Mouse (Mus musculus): ENCODE data around the gene Arx. TPM values are rescaled to one million over a fixed set of nuclear protein-coding genes. Genes with fewer than 3 reads are reported as not detected.
A peak's percentile ranks its signal among the peaks of the same experiment; 100 is the strongest.

The Arx gene
- polyA plus RNA-seq, 1 experiment from 2014 or later: 16.4 TPM

GRCm38 (mm10) chrX:93294736-93295490, 8.7 kb downstream of the Arx start:
- Histone ChIP-seq H3K9ac (replicated peaks) (no peak overlapping the region; the same call in 1 of the 2 replicates), H3K4me3 (replicated peaks) (0 out of 2 replicates have a peak overlapping the region, but pooled peaks have one; percentile 4), H3K9me3 (no peaks in the 10 kb centered on the region), H3K4me1 (replicated peaks) (peaks cover 10% of the 10 kb centered on the region), H3K27me3 (peaks cover 85% of the 10 kb centered on the region), H3K4me2 (replicated peaks) (peak overlapping the region; percentile 24), H3K36me3 (no peaks in the 10 kb centered on the region), H3K27ac (peak overlapping the region; percentile 39; the same call in 1 of the 2 replicates)
- WGBS: 20% methylated on average over 25 of the region's 25 CpGs
- ATAC-seq: no peak

- WGBS: 26% methylated on average over 5 of the region's 5 CpGs
- H3K27ac ChIP-seq: 0 out of 2 replicates have a peak overlapping the region, but pooled peaks have one; percentile 53
- H3K9me3 ChIP-seq: no peaks in the 10 kb centered on the region
- H3K4me3 ChIP-seq (replicated peaks): no peak overlapping the region
- no peak for ATAC-seq
- peaks cover 10% of the 10 kb centered on the region for H3K4me1 ChIP-seq (replicated peaks)
- H3K4me2 ChIP-seq (replicated peaks): 0 out of 2 replicates have a peak overlapping the region, but pooled peaks have one; percentile 6
- H3K27me3 ChIP-seq: peaks cover 85% of the 10 kb centered on the region
- no peak overlapping the region for H3K9ac ChIP-seq (replicated peaks)
- no peaks in the 10 kb centered on the region for H3K36me3 ChIP-seq
These were observed 9.6 kb downstream of the Arx start for GRCm38 (mm10) chrX:93295819-93296218.

- peak; percentile 69 for ATAC-seq
- 12% methylated on average over 40 of the region's 40 CpGs for WGBS
- peak overlapping the region; percentile 48 for H3K4me2 ChIP-seq (replicated peaks)
- H3K9ac ChIP-seq (replicated peaks): no peak overlapping the region; the same call in none of the 2 replicates
- peak overlapping the region; percentile 22 for H3K4me3 ChIP-seq (replicated peaks)
- H3K9me3 ChIP-seq: no peaks in the 10 kb centered on the region
- peak overlapping the region; percentile 47 for H3K27ac ChIP-seq
- H3K27me3 ChIP-seq: peaks cover 90% of the 10 kb centered on the region
- H3K4me1 ChIP-seq (replicated peaks): peaks cover 10% of the 10 kb centered on the region
- H3K36me3 ChIP-seq: no peaks in the 10 kb centered on the region
These were observed 10.8 kb downstream of the Arx start for GRCm38 (mm10) chrX:93297001-93297441.

GRCm38 (mm10) chrX:93299046-93299626, 12.9 kb downstream of the Arx start:
- H3K9me3 ChIP-seq: no peaks in the 10 kb centered on the region
- peak overlapping the region; percentile 39 for H3K4me2 ChIP-seq (replicated peaks)
- H3K27ac ChIP-seq: peak overlapping the region; percentile 19; the same call in 1 of the 2 replicates
- 0 out of 2 replicates have a peak overlapping the region, but pooled peaks have one; percentile 11 for H3K4me3 ChIP-seq (replicated peaks)
- H3K9ac ChIP-seq (replicated peaks): no peak overlapping the region
- 0 out of 2 replicates have a peak, but pooled peaks have one; percentile 35 for ATAC-seq
- peaks cover 10% of the 10 kb centered on the region for H3K4me1 ChIP-seq (replicated peaks)
- H3K36me3 ChIP-seq: no peaks in the 10 kb centered on the region
- peaks cover 91% of the 10 kb centered on the region for H3K27me3 ChIP-seq
- 25% methylated on average over 31 of the region's 43 CpGs for WGBS

GRCm38 (mm10) chrX:93299771-93300170, 13.5 kb downstream of the Arx start:
- Histone ChIP-seq H3K9ac (replicated peaks) (no peak overlapping the region), H3K4me1 (replicated peaks) (peaks cover 10% of the 10 kb centered on the region), H3K36me3 (no peaks in the 10 kb centered on the region), H3K4me2 (replicated peaks) (0 out of 2 replicates have a peak overlapping the region, but pooled peaks have one; percentile 39), H3K27ac (0 out of 2 replicates have a peak overlapping the region, but pooled peaks have one; percentile 19), H3K27me3 (peaks cover 89% of the 10 kb centered on the region), H3K4me3 (replicated peaks) (no peak overlapping the region), H3K9me3 (no peaks in the 10 kb centered on the region)
- WGBS: 19% methylated on average over 6 of the region's 6 CpGs
- ATAC-seq: no peak

GRCm38 (mm10) chrX:93300183-93300815, 14.1 kb downstream of the Arx start:
- no peak overlapping the region for H3K4me2 ChIP-seq (replicated peaks)
- no peaks in the 10 kb centered on the region for H3K9me3 ChIP-seq
- peaks cover 89% of the 10 kb centered on the region for H3K27me3 ChIP-seq
- H3K27ac ChIP-seq: no peak overlapping the region
- H3K36me3 ChIP-seq: no peaks in the 10 kb centered on the region
- WGBS: 22% methylated on average over 10 of the region's 10 CpGs
- no peak for ATAC-seq
- no peak overlapping the region for H3K9ac ChIP-seq (replicated peaks)
- H3K4me3 ChIP-seq (replicated peaks): no peak overlapping the region
- H3K4me1 ChIP-seq (replicated peaks): peaks cover 10% of the 10 kb centered on the region

GRCm38 (mm10) chrX:93301798-93302197, 15.6 kb downstream of the Arx start:
- Histone ChIP-seq H3K36me3 (no peaks in the 10 kb centered on the region), H3K4me3 (replicated peaks) (no peak overlapping the region), H3K27me3 (peaks cover 90% of the 10 kb centered on the region), H3K9ac (replicated peaks) (no peak overlapping the region), H3K4me1 (replicated peaks) (peaks cover 9% of the 10 kb centered on the region), H3K4me2 (replicated peaks) (no peak overlapping the region), H3K9me3 (no peaks in the 10 kb centered on the region), H3K27ac (no peak overlapping the region)
- 13% methylated on average over 7 of the region's 7 CpGs for WGBS
- peak; percentile 25; the same call in 1 of the 2 replicates for ATAC-seq

- Histone ChIP-seq H3K4me2 (replicated peaks) (no peak overlapping the region), H3K4me3 (replicated peaks) (no peak overlapping the region), H3K27me3 (peaks cover 67% of the 10 kb centered on the region), H3K9ac (replicated peaks) (no peak overlapping the region), H3K9me3 (no peaks in the 10 kb centered on the region), H3K36me3 (no peaks in the 10 kb centered on the region), H3K27ac (no peak overlapping the region), H3K4me1 (replicated peaks) (no peaks in the 10 kb centered on the region)
- ATAC-seq: no peak
- 91% methylated on average over 7 of the region's 7 CpGs for WGBS
These were observed 19.5 kb downstream of the Arx start for GRCm38 (mm10) chrX:93305780-93306179.

- WGBS: 55% methylated on average over 4 of the region's 4 CpGs
- H3K4me3 ChIP-seq (replicated peaks): no peak overlapping the region
- H3K27me3 ChIP-seq: no peaks in the 10 kb centered on the region
- no peak overlapping the region for H3K9ac ChIP-seq (replicated peaks)
- ATAC-seq: no peak
- H3K27ac ChIP-seq: no peak overlapping the region
- no peak overlapping the region for H3K4me2 ChIP-seq (replicated peaks)
- H3K4me1 ChIP-seq (replicated peaks): no peaks in the 10 kb centered on the region
- no peaks in the 10 kb centered on the region for H3K9me3 ChIP-seq
- H3K36me3 ChIP-seq: no peaks in the 10 kb centered on the region
These were observed 31.3 kb downstream of the Arx start for GRCm38 (mm10) chrX:93317577-93317976.

GRCm38 (mm10) chrX:93319979-93320378, 33.7 kb downstream of the Arx start:
- Histone ChIP-seq H3K27me3 (no peaks in the 10 kb centered on the region), H3K36me3 (no peaks in the 10 kb centered on the region), H3K9ac (replicated peaks) (no peak overlapping the region), H3K4me3 (replicated peaks) (no peak overlapping the region), H3K9me3 (no peaks in the 10 kb centered on the region), H3K4me2 (replicated peaks) (no peak overlapping the region), H3K27ac (no peak overlapping the region), H3K4me1 (replicated peaks) (no peaks in the 10 kb centered on the region)
- 88% methylated on average over 2 of the region's 2 CpGs for WGBS
- no peak for ATAC-seq

- no peak for ATAC-seq
- no peaks in the 10 kb centered on the region for H3K9me3 ChIP-seq
- WGBS: 83% methylated on average over 1 of the region's 1 CpGs
These were observed 35.1 kb downstream of the Arx start for GRCm38 (mm10) chrX:93321336-93321735.

More at GRCm38 (mm10) chrX:93321336-93321735, 35.1 kb downstream of the Arx start:
- H3K27me3 ChIP-seq: no peaks in the 10 kb centered on the region
- H3K36me3 ChIP-seq: no peaks in the 10 kb centered on the region
- no peak overlapping the region for H3K4me3 ChIP-seq (replicated peaks)
- no peak overlapping the region for H3K4me2 ChIP-seq (replicated peaks)
- no peak overlapping the region for H3K9ac ChIP-seq (replicated peaks)
- no peaks in the 10 kb centered on the region for H3K4me1 ChIP-seq (replicated peaks)
- H3K27ac ChIP-seq: no peak overlapping the region
